Mouse (Mus musculus): ENCODE results near the gene Gvin1. TPM values are rescaled to one million over a fixed set of nuclear protein-coding genes. Genes with fewer than 3 reads are reported as not detected.
"Not testable (repeated sequence)": the region's sequence is repeated elsewhere in the genome, so short reads cannot be mapped to it uniquely, and the experiment has no call there.

The Gvin1 gene
- polyA plus RNA-seq (2016; fragmentation: Nextera tagmentation; extraction: Ambion mirVana): 0.05 TPM in 1 of 2 replicates, not detected in the other

- not testable (repeated sequence) for H3K4me1 ChIP-seq
- WGBS: 89% methylated on average over 1 of the region's 1 CpGs
Measured at GRCm38 (mm10) chr7:106215177-106215576, at the start of gene Gvin1. Gene Gvin1 (minus strand): TSS chr7:106215326.

GRCm38 (mm10) chr7:106251844-106252517 lies 36.9 kb upstream of the Gvin1 start:
- Histone ChIP-seq H3K27ac (replicated peaks) (no peak overlapping the region), H3K27me3 (replicated peaks; ENCODE audit: low read depth, poor library complexity, severe bottlenecking) (no peaks in the 10 kb centered on the region), H3K36me3 (replicated peaks) (no peaks in the 10 kb centered on the region), H3K9me3 (peaks cover 4% of the 10 kb centered on the region), H3K4me3 (no peak overlapping the region), H3K4me1 (no peaks in the 10 kb centered on the region)
- WGBS: 83% methylated on average over 2 of the region's 2 CpGs
- DNase-seq (ENCODE audit: low spot score): no peak

More at GRCm38 (mm10) chr7:106215177-106215576, at the start of gene Gvin1:
- H3K9me3 ChIP-seq; H3K27me3 ChIP-seq (replicated peaks; ENCODE audit: low read depth, poor library complexity, severe bottlenecking); DNase-seq (ENCODE audit: low spot score); H3K36me3 ChIP-seq (replicated peaks); H3K4me3 ChIP-seq; H3K27ac ChIP-seq (replicated peaks): not testable (repeated sequence)

- Histone ChIP-seq H3K9me3 (peaks cover 7% of the 10 kb centered on the region), H3K36me3 (replicated peaks) (no peaks in the 10 kb centered on the region), H3K27ac (replicated peaks) (no peak overlapping the region), H3K27me3 (replicated peaks; ENCODE audit: low read depth, poor library complexity, severe bottlenecking) (no peaks in the 10 kb centered on the region), H3K4me3 (no peak overlapping the region), H3K4me1 (no peaks in the 10 kb centered on the region)
- no peak for DNase-seq (ENCODE audit: low spot score)
- 86% methylated on average over 2 of the region's 2 CpGs for WGBS
Measured at GRCm38 (mm10) chr7:106248922-106249321, 33.8 kb upstream of the Gvin1 start.

DNA sequence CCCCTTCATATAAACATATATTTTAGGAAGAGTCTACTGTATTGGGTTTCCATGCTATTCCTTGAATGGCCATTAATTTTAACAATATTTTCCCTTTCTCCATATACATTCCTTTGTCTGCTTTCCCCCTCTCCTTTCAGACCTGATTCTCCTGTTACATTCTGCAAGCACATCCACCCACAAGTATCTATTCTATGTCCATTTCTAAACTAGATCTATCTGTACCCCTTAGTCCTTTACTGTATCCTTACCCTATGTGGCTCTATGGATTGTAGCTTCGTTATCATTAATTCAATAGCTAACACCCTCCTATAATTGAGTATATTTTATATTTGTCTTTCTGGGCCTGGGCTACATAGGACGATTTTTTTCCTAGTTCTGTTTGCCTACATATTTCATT lies 33.1 kb upstream of the Gvin1 start:
- Histone ChIP-seq H3K36me3 (replicated peaks) (no peaks in the 10 kb centered on the region), H3K27me3 (replicated peaks; ENCODE audit: low read depth, poor library complexity, severe bottlenecking) (no peaks in the 10 kb centered on the region), H3K4me1 (no peaks in the 10 kb centered on the region), H3K27ac (replicated peaks) (no peak overlapping the region), H3K4me3 (no peak overlapping the region), H3K9me3 (peaks cover 4% of the 10 kb centered on the region)
- WGBS: 83% methylated on average over 2 of the region's 2 CpGs
- DNase-seq (ENCODE audit: low spot score): no peak

GRCm38 (mm10) chr7:106245601-106246000 lies 30.5 kb upstream of the Gvin1 start:
- Histone ChIP-seq H3K27ac (replicated peaks) (no peak overlapping the region), H3K4me3 (no peak overlapping the region), H3K36me3 (replicated peaks) (no peaks in the 10 kb centered on the region), H3K4me1 (no peaks in the 10 kb centered on the region), H3K9me3 (peaks cover 6% of the 10 kb centered on the region; the same call in 1 of the 2 replicates), H3K27me3 (replicated peaks; ENCODE audit: low read depth, poor library complexity, severe bottlenecking) (no peaks in the 10 kb centered on the region)
- 87% methylated on average over 6 of the region's 6 CpGs for WGBS
- DNase-seq (ENCODE audit: low spot score): no peak

GRCm38 (mm10) chr7:106240484-106241275 lies 25.6 kb upstream of the Gvin1 start:
- not testable (repeated sequence) for H3K4me1 ChIP-seq; H3K27me3 ChIP-seq (replicated peaks; ENCODE audit: low read depth, poor library complexity, severe bottlenecking); H3K4me3 ChIP-seq; H3K27ac ChIP-seq (replicated peaks); H3K9me3 ChIP-seq; DNase-seq (ENCODE audit: low spot score); H3K36me3 ChIP-seq (replicated peaks)
- WGBS: 90% methylated on average over 12 of the region's 12 CpGs

GRCm38 (mm10) chr7:106237192-106237465 lies 22.0 kb upstream of the Gvin1 start:
- DNase-seq (ENCODE audit: low spot score): no peak
- Histone ChIP-seq H3K9me3 (0 out of 2 replicates have a peak, but pooled peaks cover 5% of the 10 kb centered on the region), H3K27me3 (replicated peaks; ENCODE audit: low read depth, poor library complexity, severe bottlenecking) (no peaks in the 10 kb centered on the region), H3K27ac (replicated peaks) (no peak overlapping the region), H3K4me3 (no peak overlapping the region), H3K36me3 (replicated peaks) (no peaks in the 10 kb centered on the region), H3K4me1 (no peaks in the 10 kb centered on the region)

DNA sequence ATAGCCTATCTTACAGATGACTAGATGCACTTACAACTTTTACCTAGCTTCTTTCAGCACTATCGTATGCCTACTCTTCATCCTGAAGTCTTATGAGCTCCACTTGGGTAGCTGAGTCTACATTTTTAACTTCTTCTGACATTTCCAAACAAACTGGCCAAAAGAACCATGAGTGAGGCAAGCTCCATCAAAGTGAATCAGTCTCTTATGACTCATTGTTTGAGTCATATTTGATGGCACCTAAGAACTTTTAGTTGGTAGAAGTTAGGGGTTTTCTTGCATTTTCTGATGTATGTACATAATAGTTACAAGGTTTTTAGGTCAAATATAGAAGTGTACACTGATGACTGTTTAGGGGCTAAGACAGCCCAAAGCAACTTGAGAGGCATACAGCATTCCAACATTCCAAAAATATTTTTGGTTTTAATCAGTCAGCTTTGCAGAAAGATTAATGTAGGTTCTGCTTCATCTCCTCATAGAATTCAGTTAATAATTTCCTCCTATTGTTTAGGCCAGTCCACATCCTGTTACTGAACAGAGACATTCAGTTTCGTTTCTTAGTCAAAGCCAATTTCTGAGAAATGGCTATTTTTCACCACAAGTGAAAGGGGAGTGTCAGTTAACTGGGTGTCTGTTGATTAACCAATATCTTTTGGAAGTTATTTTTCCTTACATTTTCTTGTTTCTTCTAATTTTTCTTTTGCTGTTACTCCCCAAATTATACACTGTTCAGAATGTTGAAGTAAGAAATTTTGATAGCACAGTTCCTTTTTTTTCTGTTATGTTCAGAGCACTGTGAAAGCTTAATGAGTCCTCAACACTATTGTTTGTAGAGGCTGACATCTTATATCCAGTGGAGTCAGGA lies 21.4 kb upstream of the Gvin1 start:
- no peaks in the 10 kb centered on the region for H3K36me3 ChIP-seq (replicated peaks)
- H3K4me3 ChIP-seq: no peak overlapping the region
- no peak overlapping the region for H3K27ac ChIP-seq (replicated peaks)
- no peak for DNase-seq (ENCODE audit: low spot score)
- WGBS: 75% methylated on average over 2 of the region's 2 CpGs
- H3K9me3 ChIP-seq: 0 out of 2 replicates have a peak, but pooled peaks cover 5% of the 10 kb centered on the region
- no peaks in the 10 kb centered on the region for H3K4me1 ChIP-seq
- H3K27me3 ChIP-seq (replicated peaks; ENCODE audit: low read depth, poor library complexity, severe bottlenecking): no peaks in the 10 kb centered on the region

DNA sequence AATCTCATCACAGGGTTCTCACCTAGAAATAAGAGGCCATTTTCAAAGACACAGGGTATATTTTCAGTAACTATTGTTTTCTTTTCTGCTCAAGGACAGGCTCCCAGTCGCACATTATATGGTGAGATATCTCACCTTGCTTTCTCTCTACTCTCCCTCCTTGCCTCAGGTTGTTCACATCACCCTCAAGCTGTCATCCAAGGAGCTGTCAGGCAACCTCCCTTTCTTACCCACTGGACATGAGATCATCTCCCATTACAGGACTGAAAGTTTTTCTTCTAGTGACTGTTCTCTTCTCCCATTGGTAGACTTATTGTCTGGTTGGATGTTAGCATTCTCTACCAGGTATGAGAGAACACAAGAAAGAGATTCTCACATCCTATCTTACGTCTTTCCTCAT lies 20.5 kb upstream of the Gvin1 start:
- DNase-seq (ENCODE audit: low spot score): no peak
- Histone ChIP-seq H3K27me3 (replicated peaks; ENCODE audit: low read depth, poor library complexity, severe bottlenecking) (no peaks in the 10 kb centered on the region), H3K4me1 (no peaks in the 10 kb centered on the region), H3K27ac (replicated peaks) (no peak overlapping the region), H3K9me3 (0 out of 2 replicates have a peak, but pooled peaks cover 2% of the 10 kb centered on the region), H3K4me3 (no peak overlapping the region), H3K36me3 (replicated peaks) (no peaks in the 10 kb centered on the region)
- 79% methylated on average over 2 of the region's 2 CpGs for WGBS

GRCm38 (mm10) chr7:106215910-106216309 lies 784 bp upstream of the Gvin1 start:
- not testable (repeated sequence) for H3K9me3 ChIP-seq; H3K27ac ChIP-seq (replicated peaks); H3K4me3 ChIP-seq; H3K4me1 ChIP-seq; DNase-seq (ENCODE audit: low spot score); H3K36me3 ChIP-seq (replicated peaks); H3K27me3 ChIP-seq (replicated peaks; ENCODE audit: low read depth, poor library complexity, severe bottlenecking)

DNA sequence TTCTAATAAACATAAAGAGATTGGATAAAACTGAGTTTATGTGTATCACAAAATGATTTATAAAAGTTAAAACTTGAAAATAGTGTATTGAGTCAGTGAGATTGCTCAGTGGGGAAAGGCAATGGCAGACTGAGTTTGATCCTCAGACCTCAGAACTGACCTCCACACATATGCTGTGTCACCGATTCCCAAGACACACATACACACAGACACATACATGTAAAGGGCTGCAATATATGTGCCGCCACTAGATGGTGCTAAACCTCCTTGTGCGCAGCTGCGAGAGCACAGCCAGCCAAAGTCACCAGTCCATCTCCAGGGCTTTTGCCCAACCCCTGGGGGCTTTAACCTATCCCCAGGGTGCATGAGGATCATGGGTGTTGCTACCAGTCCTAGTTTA lies 1.4 kb downstream of the Gvin1 start:
- not testable (repeated sequence) for H3K9me3 ChIP-seq; H3K27ac ChIP-seq (replicated peaks); H3K27me3 ChIP-seq (replicated peaks; ENCODE audit: low read depth, poor library complexity, severe bottlenecking); H3K4me1 ChIP-seq; H3K36me3 ChIP-seq (replicated peaks); H3K4me3 ChIP-seq; DNase-seq (ENCODE audit: low spot score)
- no CpG with 5 or more reads among the region's 4 CpGs for WGBS

DNA sequence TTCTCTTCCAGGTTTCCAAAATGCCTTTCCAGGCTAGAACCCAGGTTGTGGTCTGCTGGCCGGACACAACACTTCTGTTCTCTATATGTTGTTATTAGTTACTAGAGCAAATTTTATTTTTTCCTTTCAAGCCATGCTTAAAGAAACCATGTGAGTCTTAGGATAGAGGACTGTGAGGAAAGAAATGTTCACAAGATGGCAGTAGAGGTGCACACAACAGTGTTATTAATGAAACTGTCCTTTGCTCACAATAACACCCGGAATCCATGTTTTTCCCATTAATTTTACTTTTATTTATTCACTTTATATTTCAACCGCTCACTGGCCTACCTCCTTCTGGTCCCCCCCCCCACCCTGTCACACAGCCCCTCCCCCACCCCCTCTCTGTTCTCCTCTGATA lies 8.5 kb downstream of the Gvin1 start:
- DNase-seq (ENCODE audit: low spot score); H3K4me3 ChIP-seq; H3K36me3 ChIP-seq (replicated peaks); H3K27me3 ChIP-seq (replicated peaks; ENCODE audit: low read depth, poor library complexity, severe bottlenecking); H3K27ac ChIP-seq (replicated peaks); H3K4me1 ChIP-seq; H3K9me3 ChIP-seq: not testable (repeated sequence)
- WGBS: 95% methylated on average over 2 of the region's 3 CpGs
